Mouse (Mus musculus) testis, adult 2 months (tissue): ENCODE results near the gene Fndc9.

Experiments
- CTCF ChIP-seq: fragments of 200-500 bp; IDR thresholded peaks from 2 replicates; pipeline ENCODE4 v1.5.1; 2012; ENCODE audit warnings: low read depth, mild to moderate bottlenecking, inconsistent platforms, low read length, moderate library complexity; ENCODE audit not compliant: control insufficient read depth, insufficient read depth, insufficient replicate concordance
- POLR2A ChIP-seq: fragments of 200-500 bp; IDR thresholded peaks from 2 replicates; pipeline ENCODE4 v1.6.1; 2012; ENCODE audit warnings: low read depth, mild to moderate bottlenecking, inconsistent platforms, low read length, moderate library complexity; ENCODE audit not compliant: control insufficient read depth

- no peak for TF ChIP-seq POLR2A
- no peak for TF ChIP-seq CTCF
Observed at GRCm38 (mm10) chr11:46248352-46248751, 13.0 kb downstream of the Fndc9 start.
